24 mouse cellular contexts compared by ENCODE assay signal in the genomic region with DNA sequence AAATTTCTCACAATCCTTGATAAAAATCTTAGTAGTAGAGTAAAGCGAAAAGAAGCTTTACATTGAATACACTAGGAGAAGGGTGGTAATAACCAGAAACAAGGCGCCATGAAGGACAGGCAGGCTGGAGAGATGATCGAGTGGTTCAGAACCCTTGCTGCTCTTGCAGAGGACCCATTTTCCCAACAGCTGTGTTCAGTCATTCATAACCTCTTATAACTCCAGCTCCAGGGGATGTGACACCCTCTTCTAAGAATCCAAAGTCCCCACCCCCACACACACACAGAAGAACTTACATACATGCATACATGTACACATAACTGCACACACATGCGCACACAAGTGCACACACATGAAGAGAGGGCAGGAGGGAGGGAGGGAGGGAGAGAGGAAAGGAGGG.
A peak's percentile ranks its signal among the peaks of the same experiment; 100 is the strongest.
DNase-seq lines count a peak whose midpoint lies in the region; ATAC-seq and TF ChIP-seq lines count a peak whose summit lies in the region.
"Had no signal": no experiment of that assay in that cellular context is flagged by ENCODE, and none has a peak within 500 bp of the region (broad histone marks: within the 10 kb centered on the region; RNA-seq: fewer than 3 reads in every experiment).

No protein-coding gene starts in this region.

- H3K9ac ChIP-seq in heart, adult 2 months (ENCODE audit: low read depth, low read length): no peak overlapping the region
- no peak overlapping the region for H3K9ac ChIP-seq in lung, embryonic 14.5 days
- no peak overlapping the region for H3K9ac ChIP-seq in lung, postnatal 0 days (replicated peaks; ENCODE audit: low read depth)
- H3K9ac ChIP-seq: embryonic facial prominence, embryonic 12.5 days; forebrain, embryonic 13.5 days; forebrain, embryonic 15.5 days had no signal

- no peak for TF ChIP-seq POLR2A in heart, adult 2 months (IDR thresholded peaks at IDR 0.05; ENCODE audit: insufficient read depth, low read depth, low read length)

- no peak overlapping the region for H3K4me3 ChIP-seq in heart, adult 2 months
- H3K4me3 ChIP-seq in lung, embryonic 14.5 days (ENCODE audit: low read depth, low read length): no peak overlapping the region
- no peak overlapping the region for H3K4me3 ChIP-seq in lung, postnatal 0 days (ENCODE audit: low read depth, low read length)
- H3K4me3 ChIP-seq: embryonic facial prominence, embryonic 10.5 days; embryonic facial prominence, embryonic 12.5 days; forebrain, embryonic 13.5 days; forebrain, embryonic 15.5 days had no signal

- H3K36me3 ChIP-seq in heart, adult 2 months (ENCODE audit: control insufficient read depth, insufficient read depth, low read length): no peaks in the 10 kb centered on the region
- no peaks in the 10 kb centered on the region for H3K36me3 ChIP-seq in lung, embryonic 14.5 days (ENCODE audit: insufficient read depth)
- no peaks in the 10 kb centered on the region for H3K36me3 ChIP-seq in lung, postnatal 0 days (ENCODE audit: insufficient read depth, low read length)
- H3K36me3 ChIP-seq: embryonic facial prominence, embryonic 10.5 days; embryonic facial prominence, embryonic 12.5 days; forebrain, embryonic 15.5 days; G1E had no signal

- H3K4me1 ChIP-seq in heart, adult 2 months (ENCODE audit: control insufficient read depth, insufficient read depth, low read length): no peaks in the 10 kb centered on the region
- no peaks in the 10 kb centered on the region for H3K4me1 ChIP-seq in lung, embryonic 14.5 days (ENCODE audit: insufficient read depth)
- no peaks in the 10 kb centered on the region for H3K4me1 ChIP-seq in lung, postnatal 0 days (ENCODE audit: insufficient read depth, low read depth, low read length)
- H3K4me1 ChIP-seq: embryonic facial prominence, embryonic 10.5 days; embryonic facial prominence, embryonic 12.5 days; forebrain, embryonic 13.5 days; forebrain, embryonic 15.5 days had no signal

- TF ChIP-seq CTCF in heart, adult 2 months (IDR thresholded peaks at IDR 0.05): no peak
- no peak for TF ChIP-seq CTCF in lung, embryonic 14.5 days (IDR thresholded peaks at IDR 0.05; ENCODE audit: low read depth)
- TF ChIP-seq CTCF in lung, postnatal 0 days (IDR thresholded peaks at IDR 0.05): no peak

- H3K27ac ChIP-seq in heart, adult 2 months: no peak overlapping the region
- no peak overlapping the region for H3K27ac ChIP-seq in lung, embryonic 14.5 days (ENCODE audit: low read depth)
- no peak overlapping the region for H3K27ac ChIP-seq in lung, postnatal 0 days (ENCODE audit: low read length)
- H3K27ac ChIP-seq: embryonic facial prominence, embryonic 10.5 days; embryonic facial prominence, embryonic 12.5 days; forebrain, embryonic 13.5 days; forebrain, embryonic 15.5 days had no signal

- no peaks in the 10 kb centered on the region for H3K27me3 ChIP-seq in heart, adult 2 months (ENCODE audit: control insufficient read depth, insufficient read depth, low read length)
- H3K27me3 ChIP-seq in lung, embryonic 14.5 days (ENCODE audit: insufficient read depth, low read length): no peaks in the 10 kb centered on the region
- H3K27me3 ChIP-seq in lung, postnatal 0 days (replicated peaks; ENCODE audit: insufficient read depth, low read length): no peaks in the 10 kb centered on the region
- H3K27me3 ChIP-seq: CH12.LX; embryonic facial prominence, embryonic 12.5 days; forebrain, embryonic 13.5 days; forebrain, embryonic 15.5 days; Patski had no signal

- intact Hi-C loops in heart, adult 2 months (cut with DNase I): no loop called here

- whole genome bisulfite sequencing in heart, adult 2 months: 80% methylated on average over 4 of the region's 4 CpGs
- WGBS in lung, embryonic 14.5 days: 74% methylated on average over 4 of the region's 4 CpGs
- 78% methylated on average over 4 of the region's 4 CpGs for WGBS in lung, postnatal 0 days

- DNase-seq in heart, adult 11 months: peak; percentile 77
- DNase-seq in heart, adult 2 months: no peak
- peak; percentile 60 for DNase-seq in lung, embryonic 14.5 days
- DNase-seq in lung, postnatal 36 days: no peak
- DNase-seq in lung, postnatal 0 days (ENCODE audit: low spot score): peak; percentile 13
- DNase-seq in lung, postnatal 4 days: no peak
- DNase-seq: adrenal gland, adult 8-10 months; adrenal gland, postnatal 14 days; adrenal gland, postnatal 36 days; B cell, adult 2 months; cerebellum, adult 11-12 months; cerebellum, adult 2 months; cerebellum, adult 9-10 months; cerebellum, postnatal 10 days; cerebellum, postnatal 25 days had no signal

- TF ChIP-seq EP300 in heart, adult 2 months (IDR thresholded peaks at IDR 0.05; ENCODE audit: insufficient read depth, low read depth, low read length): no peak
- TF ChIP-seq EP300 in lung, postnatal 0 days (IDR thresholded peaks at IDR 0.05): no peak

- H3K79me2 ChIP-seq in heart, adult 2 months (replicated peaks; ENCODE audit: control insufficient read depth, insufficient read depth, low read length): no peaks in the 10 kb centered on the region

- H3K9me3 ChIP-seq in lung, embryonic 14.5 days (ENCODE audit: low read depth, low read length): no peaks in the 10 kb centered on the region
- H3K9me3 ChIP-seq in lung, postnatal 0 days (ENCODE audit: low read length): no peaks in the 10 kb centered on the region
- H3K9me3 ChIP-seq: embryonic facial prominence, embryonic 10.5 days; embryonic facial prominence, embryonic 12.5 days; forebrain, embryonic 13.5 days; forebrain, embryonic 15.5 days had no signal

- ATAC-seq in lung, embryonic 14.5 days (ENCODE audit: insufficient read depth): peak; percentile 38; the same call in 1 of the 2 replicates
- ATAC-seq in lung, postnatal 0 days: no peak
- ATAC-seq: activated CD4-positive, CD25-positive, alpha-beta regulatory T cell, adult 4 months; CD4-positive, CD25-positive, alpha-beta regulatory T cell, adult 4 months; forebrain, embryonic 13.5 days; forebrain, embryonic 15.5 days; Patski had no signal

- no peak overlapping the region for H3K4me2 ChIP-seq in lung, embryonic 14.5 days
- H3K4me2 ChIP-seq in lung, postnatal 0 days (replicated peaks; ENCODE audit: low read depth, low read length): no peak overlapping the region
- H3K4me2 ChIP-seq: embryonic facial prominence, embryonic 12.5 days; forebrain, embryonic 13.5 days; forebrain, embryonic 15.5 days had no signal

Comparison
In these comparisons a context has a peak if more than half of its experiments do, and no peak if none do; other contexts are left out.
1. DNase-seq: peak in heart, adult 11 months (single experiment), lung, embryonic 14.5 days (single experiment) and lung, postnatal 0 days (single experiment); none in heart, adult 2 months (0 of 2), lung, postnatal 36 days (single experiment) and lung, postnatal 4 days (0 of 2).